Mouse (Mus musculus): ENCODE data around the gene Ppp2r5c. TPM values are rescaled to one million over a fixed set of nuclear protein-coding genes. Genes with fewer than 3 reads are reported as not detected.

Ppp2r5c gene
- polyA plus RNA-seq (2012; rRNA removed): 4.9 and 6.3 TPM in 2 replicates

DNA sequence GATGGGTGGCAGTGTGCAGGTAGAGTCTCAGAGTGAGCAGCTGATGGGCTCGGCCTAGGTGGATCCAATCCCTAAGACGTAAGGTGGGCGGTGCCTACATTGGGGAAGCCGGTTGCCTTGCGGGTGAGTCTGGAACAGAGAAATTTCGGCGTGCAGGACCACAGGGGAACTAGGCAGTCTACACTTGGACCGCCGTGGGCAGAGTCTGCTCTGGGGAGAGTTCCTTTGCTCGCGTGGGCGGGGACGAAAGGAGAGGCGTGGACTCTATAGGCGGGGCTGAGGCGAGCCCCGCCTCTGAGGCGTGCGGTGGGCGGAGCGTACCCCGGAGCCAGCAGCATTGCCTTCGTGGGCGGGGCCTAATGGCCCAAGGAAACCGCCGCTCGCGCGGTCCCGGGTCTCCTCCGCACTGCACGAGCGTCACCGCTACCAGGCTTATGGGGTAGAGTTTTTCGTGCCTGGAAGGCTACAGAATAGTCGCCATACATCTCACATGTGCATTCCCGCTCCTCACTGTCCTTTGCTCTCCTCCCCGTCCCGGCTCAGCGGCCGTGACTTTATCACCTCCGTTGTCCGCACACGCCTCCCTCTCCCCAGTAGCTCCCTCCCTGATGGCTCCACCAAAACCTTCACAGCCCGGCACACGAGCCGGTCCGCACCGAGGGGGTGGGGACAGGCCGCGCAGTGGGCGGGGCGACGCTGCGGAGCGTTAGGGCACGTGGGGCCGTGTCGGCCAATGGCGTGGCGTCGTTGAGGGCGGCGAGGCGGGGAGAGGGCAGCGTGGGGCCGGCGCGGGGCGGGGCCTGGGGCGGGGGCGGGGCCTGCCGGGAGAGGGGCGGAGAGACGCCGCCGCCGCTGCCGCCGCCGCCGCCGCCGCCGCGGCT, at the start of gene Ppp2r5c:
Gene Ppp2r5c (plus strand): TSS at position 831 of the 881 bp plus-strand sequence.

DNA sequence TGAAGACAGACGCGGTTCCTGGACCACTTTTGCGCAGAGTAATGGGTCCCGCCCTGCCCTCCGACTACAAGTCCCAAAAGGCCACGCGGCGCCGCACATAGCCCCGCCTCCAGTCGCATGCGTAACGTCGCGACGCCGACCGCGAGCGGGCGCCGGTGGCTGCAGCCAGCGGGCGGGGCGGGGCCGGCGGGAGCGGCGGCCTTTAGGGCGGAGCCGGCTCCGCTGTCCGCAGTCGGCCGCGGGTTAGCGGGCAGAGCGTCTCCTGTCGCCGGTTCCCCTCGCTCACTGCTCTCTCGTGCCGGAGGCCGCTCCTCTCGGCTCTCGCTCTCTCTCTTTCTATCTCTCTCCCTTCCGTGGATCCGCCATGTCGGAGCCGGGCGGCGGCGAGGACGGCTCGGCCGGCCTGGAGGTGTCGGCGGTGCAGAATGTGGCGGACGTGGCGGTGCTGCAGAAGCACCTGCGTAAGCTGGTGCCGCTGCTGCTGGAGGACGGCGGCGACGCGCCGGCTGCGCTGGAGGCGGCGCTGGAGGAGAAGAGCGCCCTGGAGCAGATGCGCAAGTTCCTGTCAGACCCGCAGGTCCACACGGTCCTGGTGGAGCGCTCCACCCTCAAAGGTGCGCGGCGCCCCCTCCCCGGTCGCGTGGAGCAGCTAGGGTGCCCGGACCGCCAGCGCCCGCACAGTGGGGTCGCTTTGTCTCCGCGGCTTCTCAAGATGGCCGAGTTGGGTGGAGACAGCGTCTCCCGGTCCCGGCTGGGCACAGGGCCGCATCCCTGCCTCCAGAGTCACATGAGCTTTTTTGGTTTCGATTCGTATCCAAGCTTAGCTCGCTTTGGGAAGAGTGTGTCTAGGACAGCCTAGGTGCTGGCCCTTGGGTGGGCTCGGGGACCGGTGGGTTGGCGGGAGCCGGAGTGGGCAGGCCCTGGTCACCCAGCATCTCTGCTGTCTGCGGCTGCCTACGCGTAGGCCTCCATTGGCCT, 154.6 kb downstream of the Ppp2r5c start, which contains the start of gene Dync1h1:
Gene Dync1h1 (plus strand): TSS at position 212 of the 978 bp plus-strand sequence.

Other genes starting within 250 kb of the Ppp2r5c start
- gene Dio3, start 168.1 kb upstream of the Ppp2r5c start, polyA plus RNA-seq (2012; rRNA removed): 0.26 and 1.6 TPM in 2 replicates
- gene Dync1h1, start 154.3 kb downstream of the Ppp2r5c start, polyA plus RNA-seq (2012; rRNA removed): 101 and 121 TPM in 2 replicates
- gene 1700001K19Rik, start 235.5 kb downstream of the Ppp2r5c start, polyA plus RNA-seq (2012; rRNA removed): not detected in 2 replicates

Measured in stomach, adult 2 months (tissue).